Mouse (Mus musculus) myocyte (in vitro differentiated cells): ENCODE results near the gene Vwa1. TPM values are rescaled to one million over a fixed set of nuclear protein-coding genes. Genes with fewer than 3 reads are reported as not detected.

ENCODE experiments used
- H3K27me3 ChIP-seq: one replicate; pipeline ENCODE4 v1.6.1; 2011; ENCODE audit not compliant: control insufficient read depth, insufficient read depth, insufficient read length
- H3K36me3 ChIP-seq: one replicate; pipeline ENCODE4 v1.6.1; 2011; ENCODE audit not compliant: control insufficient read depth, insufficient read depth
- H3K4me2 ChIP-seq: one replicate; pipeline ENCODE4 v1.6.1; 2011; ENCODE audit warnings: low read depth, control low read depth
- H3K4me3 ChIP-seq: one replicate; pipeline ENCODE4 v1.5.1; 2011; ENCODE audit warnings: mild to moderate bottlenecking, control low read depth, moderate library complexity
- H3K79me2 ChIP-seq: one replicate; pipeline ENCODE4 v1.6.1; 2011; ENCODE audit not compliant: control insufficient read depth, insufficient read depth
- H3ac ChIP-seq: one replicate; pipeline ENCODE4 v1.6.1; 2011; ENCODE audit not compliant: control insufficient read depth, insufficient read length
- CEBPB ChIP-seq: IDR thresholded peaks from 2 replicates; pipeline ENCODE4 v1.6.1; 2011; ENCODE audit warnings: mild to moderate bottlenecking, moderate library complexity; ENCODE audit not compliant: poor library complexity, insufficient read depth, severe bottlenecking
- E2F4 ChIP-seq: IDR thresholded peaks from one replicate; pipeline ENCODE4 v1.6.1; 2011; ENCODE audit warnings: mild to moderate bottlenecking, control low read depth, moderate library complexity; ENCODE audit not compliant: insufficient read depth
- MAX ChIP-seq: IDR thresholded peaks from one replicate; pipeline ENCODE4 v1.6.1; 2011; ENCODE audit warnings: low read depth, mild to moderate bottlenecking, control low read depth
- MYOD1 ChIP-seq, 3 experiments: IDR thresholded peaks; one replicate each; pipeline ENCODE4 v1.6.1; 2011; ENCODE audit warnings: control low read depth in 2 of 3, low read depth in 2 of 3, mild to moderate bottlenecking in 2 of 3, moderate library complexity in 1 of 3; ENCODE audit not compliant: insufficient read length in 2 of 3, control insufficient read depth in 1 of 3
- MYOG ChIP-seq, 3 experiments: IDR thresholded peaks; one replicate each; pipeline ENCODE4 v1.6.1; 2011; ENCODE audit warnings: control low read depth in 2 of 3, low read depth in 2 of 3, mild to moderate bottlenecking in 2 of 3; ENCODE audit not compliant: insufficient read length in 2 of 3, control insufficient read depth in 1 of 3, insufficient read depth in 1 of 3
- POLR2A ChIP-seq: IDR thresholded peaks from one replicate; pipeline ENCODE4 v1.6.1; 2011; ENCODE audit warnings: low read depth, mild to moderate bottlenecking, control low read depth, moderate library complexity; ENCODE audit not compliant: insufficient read length
- POLR2AphosphoS2 ChIP-seq: IDR thresholded peaks from one replicate; pipeline ENCODE4 v1.6.1; 2011; ENCODE audit warnings: low read depth, control low read depth; ENCODE audit not compliant: insufficient read length
- REST ChIP-seq: IDR thresholded peaks from one replicate; pipeline ENCODE4 v1.6.1; 2011; ENCODE audit warnings: mild to moderate bottlenecking, control low read depth, moderate library complexity; ENCODE audit not compliant: insufficient read depth, insufficient read length
- SRF ChIP-seq: IDR thresholded peaks from one replicate; pipeline ENCODE4 v1.6.1; 2011; ENCODE audit warnings: low read depth; ENCODE audit not compliant: control insufficient read depth, insufficient read length
- TCF12 ChIP-seq: IDR thresholded peaks from one replicate; pipeline ENCODE4 v1.6.1; 2011; ENCODE audit warnings: mild to moderate bottlenecking, control low read depth; ENCODE audit not compliant: poor library complexity, insufficient read depth, severe bottlenecking
- TCF3 ChIP-seq: IDR thresholded peaks from one replicate; pipeline ENCODE4 v1.6.1; 2011; ENCODE audit warnings: low read depth, control low read depth; ENCODE audit not compliant: insufficient read length
- USF1 ChIP-seq: IDR thresholded peaks from one replicate; pipeline ENCODE4 v1.6.1; 2011; ENCODE audit warnings: low read depth, mild to moderate bottlenecking, control low read depth, moderate library complexity
- polyA plus RNA-seq: library from polyadenylated mRNA; unstranded; fragments of >200 nt; fragmentation: generic; extraction: Trizol; gene quantifications from one replicate; pipeline ENCODE4 v1.2.1, GENCODE M21; 2012; ENCODE audit warnings: missing spikeins

The Vwa1 gene
- polyA plus RNA-seq, 1 experiment: 3.2 TPM

- Histone ChIP-seq H3K27me3 (no peaks in the 10 kb centered on the region), H3K4me3 (peak overlapping the region; percentile 42), H3K79me2 (no peaks in the 10 kb centered on the region), H3K36me3 (no peaks in the 10 kb centered on the region), H3K4me2 (peak overlapping the region; percentile 18), H3ac (peak overlapping the region; percentile 10)
- TF ChIP-seq E2F4 (no peak), CEBPB (no peak), MAX (no peak), USF1 (no peak), TCF3 (no peak), REST (no peak), POLR2A (no peak), TCF12 (no peak), MYOD1 (IDR thresholded peaks at IDR 0.05; ENCODE audit: control insufficient read depth in 1 of 3, insufficient read length in 2 of 3, low read depth in 2 of 3) (no peak), POLR2AphosphoS2 (no peak)
Measured at GRCm38 (mm10) chr4:155770626-155771025, 3.9 kb downstream of the Vwa1 start.

- Histone ChIP-seq H3K4me2 (peak overlapping the region; percentile 98), H3K4me3 (peak overlapping the region; percentile 42)
Measured at GRCm38 (mm10) chr4:155769880-155770512, 4.5 kb downstream of the Vwa1 start.

GRCm38 (mm10) chr4:155769496-155769879 is 5.0 kb downstream of the Vwa1 start:
- H3K27me3 ChIP-seq: no peaks in the 10 kb centered on the region
- H3ac ChIP-seq: peak overlapping the region; percentile 10
- no peaks in the 10 kb centered on the region for H3K36me3 ChIP-seq
- TF ChIP-seq REST: no peak
- no peak for TF ChIP-seq TCF3
- no peak for TF ChIP-seq TCF12
- TF ChIP-seq MAX: no peak
- TF ChIP-seq POLR2A: no peak
- TF ChIP-seq E2F4: no peak
- TF ChIP-seq SRF: no peak
- no peak for TF ChIP-seq POLR2AphosphoS2
- no peak for TF ChIP-seq USF1
- TF ChIP-seq MYOG (IDR thresholded peaks at IDR 0.05; ENCODE audit: control insufficient read depth in 1 of 3, insufficient read depth in 1 of 3, insufficient read length in 2 of 3, low read depth in 2 of 3): no peak
- no peak for TF ChIP-seq MYOD1 (IDR thresholded peaks at IDR 0.05; ENCODE audit: control insufficient read depth in 1 of 3, insufficient read length in 2 of 3, low read depth in 2 of 3)
- TF ChIP-seq CEBPB: no peak
- H3K4me3 ChIP-seq: peak overlapping the region; percentile 42
- peak overlapping the region; percentile 98 for H3K4me2 ChIP-seq
- no peaks in the 10 kb centered on the region for H3K79me2 ChIP-seq

More at GRCm38 (mm10) chr4:155769880-155770512, 4.5 kb downstream of the Vwa1 start:
- Histone ChIP-seq H3K79me2 (no peaks in the 10 kb centered on the region), H3K27me3 (no peaks in the 10 kb centered on the region), H3ac (peak overlapping the region; percentile 10), H3K36me3 (no peaks in the 10 kb centered on the region)
- TF ChIP-seq POLR2AphosphoS2 (peak; percentile 86), SRF (no peak), MYOD1 (IDR thresholded peaks at IDR 0.05; ENCODE audit: control insufficient read depth in 1 of 3, insufficient read length in 2 of 3, low read depth in 2 of 3) (peak in 1 of 3 experiments; percentile 14), POLR2A (peak; percentile 79), REST (no peak), CEBPB (no peak), TCF3 (no peak), MYOG (IDR thresholded peaks at IDR 0.05; ENCODE audit: control insufficient read depth in 1 of 3, insufficient read depth in 1 of 3, insufficient read length in 2 of 3, low read depth in 2 of 3) (peak in 1 of 3 experiments; percentile 10), MAX (no peak)

- H3K27me3 ChIP-seq: no peaks in the 10 kb centered on the region
- peak overlapping the region; percentile 70 for H3K4me3 ChIP-seq
- TF ChIP-seq SRF (no peak), POLR2A (no peak), TCF3 (no peak)
- no peaks in the 10 kb centered on the region for H3K36me3 ChIP-seq
- H3K79me2 ChIP-seq: peaks cover 35% of the 10 kb centered on the region
- no peak overlapping the region for H3ac ChIP-seq
- H3K4me2 ChIP-seq: peak overlapping the region; percentile 77
Measured at GRCm38 (mm10) chr4:155762357-155762756, 12.1 kb downstream of the Vwa1 start.

GRCm38 (mm10) chr4:155761356-155762099 is 13.0 kb downstream of the Vwa1 start:
- Histone ChIP-seq H3K4me2 (peak overlapping the region; percentile 77), H3K79me2 (peaks cover 42% of the 10 kb centered on the region), H3K27me3 (no peaks in the 10 kb centered on the region), H3K36me3 (peaks cover under 1% of the 10 kb centered on the region), H3ac (peak overlapping the region; percentile 76), H3K4me3 (peak overlapping the region; percentile 70)
- TF ChIP-seq SRF (no peak), CEBPB (no peak), REST (no peak), TCF3 (no peak), POLR2AphosphoS2 (no peak), MYOD1 (IDR thresholded peaks at IDR 0.05; ENCODE audit: control insufficient read depth in 1 of 3, insufficient read length in 2 of 3, low read depth in 2 of 3) (no peak), POLR2A (no peak), TCF12 (no peak), E2F4 (no peak)
